Mouse (Mus musculus) subcutaneous adipose tissue, adult 2 months (tissue): ENCODE results near the gene Tdpoz2. TPM values are rescaled to one million over a fixed set of nuclear protein-coding genes. Genes with fewer than 3 reads are reported as not detected.

Experiments used
- polyA plus RNA-seq: library from polyadenylated mRNA; depleted of rRNA; stranded (reverse); fragments of >200 nt; gene quantifications from 2 replicates; pipeline ENCODE4 v1.2.3, GENCODE M21; 2012; ENCODE audit warnings: low replicate concordance; rRNA removed

Tdpoz2 gene
- polyA plus RNA-seq: not detected in 2 replicates

DNA sequence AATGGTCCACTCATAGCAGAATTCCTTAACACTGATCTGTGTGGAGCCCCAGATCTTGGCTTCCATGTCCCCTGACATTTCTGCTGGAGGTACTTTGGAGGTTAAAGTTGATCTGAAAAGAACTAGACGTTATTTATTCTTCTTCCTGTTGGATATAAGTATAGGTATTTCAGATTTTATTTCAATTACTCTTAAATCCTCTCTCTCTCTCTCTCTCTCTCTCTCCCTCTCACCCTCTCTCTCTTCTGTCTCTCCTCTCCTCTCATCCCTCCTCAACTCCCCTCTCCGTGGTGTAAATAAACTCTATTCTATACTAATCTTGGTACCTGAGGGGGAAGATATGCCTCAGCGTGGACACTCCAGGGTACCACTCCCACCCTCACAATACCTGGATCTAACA, at the start of gene Tdpoz2:
Gene Tdpoz2, minus strand, starts transcription at position 101 of the 400 bp plus-strand sequence.

DNA sequence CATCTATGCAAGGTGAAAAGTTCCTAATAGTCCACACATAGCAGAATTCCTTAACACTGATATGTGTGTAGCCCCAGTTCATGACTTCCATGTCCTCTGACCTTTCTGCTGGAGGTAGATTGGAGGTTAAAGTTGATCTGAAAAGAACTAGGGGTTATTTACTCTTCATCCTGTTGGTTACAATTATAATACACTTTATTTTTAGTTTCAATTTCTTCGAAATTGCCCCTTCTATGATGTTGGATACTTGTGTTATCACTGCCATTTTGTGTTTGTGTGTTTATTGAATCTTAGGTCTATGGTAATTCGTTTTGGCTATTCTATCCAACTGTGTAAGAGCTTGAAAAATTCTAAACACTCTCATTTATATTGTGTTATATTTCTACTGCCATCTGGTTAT, 40.5 kb upstream of the Tdpoz2 start, which contains the start of gene Gm37596:
Gene Gm37596, minus strand, starts transcription at position 101 of the 400 bp plus-strand sequence.

DNA sequence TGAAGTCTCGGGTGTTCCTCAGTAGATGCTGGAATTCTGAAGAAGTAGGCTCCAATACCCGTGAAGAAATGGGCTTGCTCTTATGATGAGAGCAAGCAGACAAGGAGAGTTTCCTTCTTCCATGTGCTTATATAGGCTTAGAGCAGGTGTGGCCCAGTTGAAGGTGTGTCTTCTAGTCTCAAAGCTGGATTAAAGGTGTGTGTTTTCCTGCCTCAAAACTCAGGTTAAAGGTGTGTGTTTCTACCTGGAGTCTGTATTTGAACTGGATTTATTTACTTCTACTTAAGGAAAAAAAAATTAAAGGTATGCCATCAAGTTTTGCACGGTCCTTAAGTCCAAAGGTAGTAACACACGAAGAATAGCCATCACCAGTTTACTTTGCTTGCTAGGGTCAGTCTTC, 23.7 kb upstream of the Tdpoz2 start, which contains the start of gene Tdpoz1:
Gene Tdpoz1, minus strand, starts transcription at position 101 of the 400 bp plus-strand sequence.

Other genes starting within 250 kb of the Tdpoz2 start
- 0.22 TPM in 1 of 2 replicates, not detected in the other for gene Tchh, start 210.4 kb downstream of the Tdpoz2 start, polyA plus RNA-seq
- not detected in 2 replicates for gene Tchhl1, start 183.9 kb downstream of the Tdpoz2 start, polyA plus RNA-seq
- 525 and 1,402 TPM in 2 replicates for gene S100a11, start 132.2 kb downstream of the Tdpoz2 start, polyA plus RNA-seq
- gene S100a10, start 97.6 kb downstream of the Tdpoz2 start, polyA plus RNA-seq: 197 and 244 TPM in 2 replicates
- gene Tdpoz1, start 23.6 kb upstream of the Tdpoz2 start, polyA plus RNA-seq: not detected in 2 replicates
- not detected in 2 replicates for gene Gm37596, start 40.4 kb upstream of the Tdpoz2 start, polyA plus RNA-seq
- not detected in 2 replicates for gene Gm5773, start 120.3 kb upstream of the Tdpoz2 start, polyA plus RNA-seq
- not detected in 2 replicates for gene Tdpoz4, start 143.7 kb upstream of the Tdpoz2 start, polyA plus RNA-seq
- gene Tdpoz3, start 173.3 kb upstream of the Tdpoz2 start, polyA plus RNA-seq: not detected in 2 replicates